Mouse (Mus musculus) 416B (cell line): ENCODE results near the gene Cdk8.
"Not testable (repeated sequence)": the region's sequence is repeated elsewhere in the genome, so short reads cannot be mapped to it uniquely, and the experiment has no call there.

Source experiments
- DNase-seq: peaks from one replicate; pipeline ENCODE4 v3.0.0; 2011; ENCODE audit warnings: low read depth

Gene Cdk8

GRCm38 (mm10) chr5:146230864-146231654, at the start of gene Cdk8:
Cdk8 (plus strand) TSS chr5:146231230.
- peak; percentile 97 for DNase-seq

- not testable (repeated sequence) for DNase-seq
These were observed 45.8 kb upstream of the Cdk8 start, which contains the start of gene 1700001J03Rik for GRCm38 (mm10) chr5:146185204-146185603. 1700001J03Rik (minus strand) TSS chr5:146185304.

GRCm38 (mm10) chr5:146187441-146187840, 43.6 kb upstream of the Cdk8 start:
- DNase-seq, result peak; percentile 53

GRCm38 (mm10) chr5:146188144-146188543, 42.9 kb upstream of the Cdk8 start:
- DNase-seq, result peak; percentile 16

- DNase-seq, result no peak
These were observed 42.3 kb upstream of the Cdk8 start for GRCm38 (mm10) chr5:146188712-146189111.

DNA sequence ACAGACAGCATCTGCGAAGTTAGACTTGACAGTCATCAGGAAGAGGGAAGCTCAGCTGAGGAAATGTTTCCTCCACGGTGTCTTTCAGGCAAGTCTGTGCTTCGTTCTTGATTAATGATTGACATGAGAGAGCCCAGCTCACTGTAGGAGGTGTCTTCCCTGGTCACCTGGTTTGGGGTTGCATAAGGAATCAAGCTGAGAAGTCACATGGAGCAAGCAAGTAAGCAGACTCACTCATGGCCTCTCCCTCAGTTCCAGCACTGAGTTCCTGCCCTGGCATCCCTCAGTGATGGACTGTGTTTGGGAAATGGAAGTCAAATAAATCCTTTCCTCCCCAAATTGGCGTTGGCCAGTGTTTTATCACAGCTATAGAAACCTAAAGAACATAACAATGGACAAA, 40.9 kb upstream of the Cdk8 start:
- DNase-seq, result no peak

DNA sequence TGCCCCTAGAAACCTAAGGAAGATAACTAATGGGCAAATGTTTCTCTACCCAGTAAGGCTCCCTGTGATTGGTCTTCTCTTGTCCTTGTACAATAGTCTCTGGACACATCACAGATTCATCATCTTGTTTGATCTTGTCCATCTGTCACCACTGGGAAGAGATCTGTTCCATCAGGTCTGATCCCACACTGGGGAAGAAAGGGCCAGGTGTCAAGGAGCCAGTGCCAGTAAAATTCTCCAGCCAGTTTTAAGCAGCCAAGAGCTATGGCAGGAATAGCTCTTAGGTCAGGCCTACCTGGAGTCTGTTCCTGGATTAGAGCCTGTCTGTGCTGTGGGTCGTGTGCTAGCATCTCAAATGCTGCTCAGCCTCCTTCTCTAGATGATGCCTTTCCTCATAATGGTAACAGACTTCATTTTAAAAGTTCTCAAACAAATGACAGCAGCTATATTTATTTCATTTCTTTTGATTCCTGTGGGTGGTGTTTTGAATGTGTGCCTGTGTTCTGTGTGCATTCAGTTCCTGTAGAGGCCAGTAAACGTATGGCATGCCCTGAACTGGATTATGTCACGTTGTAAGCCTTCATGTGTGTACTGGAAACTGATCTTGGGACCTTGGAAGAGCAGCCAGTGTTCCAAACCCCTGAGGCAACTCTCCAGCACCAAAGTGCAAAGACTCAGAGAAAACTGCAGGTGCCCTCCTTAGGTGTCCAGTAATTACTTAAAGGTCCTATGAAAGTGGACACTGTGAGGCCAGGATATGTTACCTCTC, 40.3 kb upstream of the Cdk8 start:
- no peak for DNase-seq

- no peak for DNase-seq
These were observed 37.7 kb upstream of the Cdk8 start for GRCm38 (mm10) chr5:146193360-146193759.

- no peak for DNase-seq
These were observed 32.0 kb upstream of the Cdk8 start for GRCm38 (mm10) chr5:146199073-146199472.

- DNase-seq, result peak; percentile 83
These were observed 31.5 kb upstream of the Cdk8 start for GRCm38 (mm10) chr5:146199540-146199939.

GRCm38 (mm10) chr5:146200580-146200979, 30.4 kb upstream of the Cdk8 start:
- peak; percentile 14 for DNase-seq

- peak; percentile 90 for DNase-seq
These were observed 27.1 kb upstream of the Cdk8 start for GRCm38 (mm10) chr5:146203921-146204320.

DNA sequence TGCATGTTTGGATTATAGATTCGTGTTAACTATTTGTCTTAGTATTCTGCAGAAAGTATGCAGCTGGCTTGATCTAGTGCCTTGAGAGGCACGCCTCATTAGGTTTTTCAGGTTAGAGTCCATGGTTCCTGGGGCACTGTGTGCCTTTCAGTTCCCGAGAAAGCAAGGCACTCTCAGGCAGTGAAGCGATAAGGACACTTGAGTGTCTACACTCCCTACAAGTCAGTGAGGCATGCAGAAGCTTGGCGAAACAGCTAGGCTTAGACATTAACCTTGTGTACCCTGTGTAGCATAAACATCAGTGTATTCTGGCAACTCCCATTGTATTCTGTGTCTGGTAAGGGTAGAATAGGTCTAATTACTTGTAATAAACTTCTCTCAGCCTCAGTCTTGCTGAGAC, 25.5 kb upstream of the Cdk8 start:
- no peak for DNase-seq

DNA sequence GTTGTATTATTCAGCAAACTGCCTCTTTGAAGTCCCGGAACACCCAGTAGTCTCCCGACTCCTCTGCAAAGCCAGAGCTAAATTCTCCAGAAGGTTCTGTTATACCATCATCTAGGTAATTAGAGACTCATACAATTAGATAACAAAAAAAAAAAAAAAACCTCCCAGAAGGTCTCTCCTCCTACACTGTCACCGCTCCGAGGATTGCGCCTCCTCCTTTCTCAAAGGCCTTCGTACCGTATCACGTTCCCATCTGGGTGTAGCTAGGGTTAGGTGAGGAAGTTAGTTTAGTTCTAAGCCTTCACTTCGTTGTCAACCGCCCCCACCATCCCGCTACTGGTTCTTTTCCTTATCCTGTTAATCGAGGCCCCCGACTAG, 10.5 kb upstream of the Cdk8 start:
- DNase-seq, result no peak

- peak; percentile 98 for DNase-seq
These were observed 9.9 kb upstream of the Cdk8 start, which contains the start of gene Rnf6 for GRCm38 (mm10) chr5:146220879-146221714. Rnf6 (minus strand) TSS chr5:146221555.

GRCm38 (mm10) chr5:146221722-146222121, 9.3 kb upstream of the Cdk8 start:
- DNase-seq, result no peak

DNA sequence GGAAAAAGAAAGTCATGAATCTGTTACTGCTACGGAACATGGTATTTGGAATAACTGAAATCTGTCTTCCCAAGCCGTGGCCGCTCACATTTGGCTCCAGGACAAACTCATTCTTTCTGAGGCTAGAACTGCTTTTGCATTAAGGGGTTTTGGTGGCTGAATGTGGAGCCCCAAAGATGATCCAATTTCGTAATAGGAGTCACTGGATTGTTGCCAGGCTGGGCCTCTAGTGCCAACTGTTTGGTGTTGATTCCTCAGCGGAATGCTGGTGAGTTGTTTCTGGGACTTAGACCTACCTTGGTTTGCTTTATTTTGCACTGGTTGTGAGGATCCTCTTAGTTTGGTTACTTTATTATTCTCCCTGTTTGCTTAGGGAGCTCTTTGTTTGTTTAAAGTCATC, 7.2 kb upstream of the Cdk8 start:
- DNase-seq, result no peak

DNA sequence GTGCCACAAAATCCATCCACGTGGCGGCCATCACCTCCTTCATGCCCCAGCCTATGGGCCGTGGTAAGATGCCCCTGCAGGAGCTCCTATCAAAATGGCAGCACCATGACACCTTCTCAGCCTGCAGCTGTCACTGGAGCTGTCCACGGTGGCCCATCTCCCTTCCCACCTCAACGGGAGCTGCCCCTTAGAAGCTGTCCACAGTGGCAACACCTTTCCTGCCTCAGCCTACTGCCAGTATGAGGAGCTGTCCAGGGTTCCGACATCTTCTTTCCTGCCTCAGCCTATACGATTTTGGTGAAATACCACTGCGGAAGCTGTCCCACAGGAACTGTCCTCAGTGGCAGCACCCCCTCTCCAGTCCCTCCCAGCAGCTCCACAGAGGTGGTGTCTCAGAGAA, 3.5 kb upstream of the Cdk8 start:
- DNase-seq, result no peak

GRCm38 (mm10) chr5:146229869-146230650, 970 bp upstream of the Cdk8 start:
- no peak for DNase-seq

GRCm38 (mm10) chr5:146231655-146231996, 596 bp downstream of the Cdk8 start:
- DNase-seq, result peak; percentile 28

- peak; percentile 24 for DNase-seq
These were observed 1.1 kb downstream of the Cdk8 start for GRCm38 (mm10) chr5:146232056-146232675.
